24 mouse cellular contexts compared by ENCODE assay signal in the genomic region with DNA sequence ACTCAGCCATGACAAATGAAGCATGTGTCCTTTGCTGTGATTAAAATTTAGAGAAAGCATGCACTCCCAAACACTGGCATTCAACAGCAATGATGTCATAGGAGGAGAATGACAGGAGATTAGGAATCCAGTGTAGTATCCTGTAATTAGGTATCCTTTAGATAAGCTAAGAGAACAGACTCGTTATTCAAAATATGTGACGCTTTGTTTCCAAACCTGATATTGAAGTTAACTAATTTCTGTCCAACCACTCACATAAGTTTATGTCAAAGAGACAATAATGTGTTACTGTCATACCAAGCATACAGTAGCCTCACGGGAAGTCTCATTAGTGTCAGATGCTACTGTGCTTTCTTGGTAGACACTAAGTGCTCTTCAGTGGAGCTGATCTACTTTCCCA.
DNase-seq lines count a peak whose midpoint lies in the region; ATAC-seq and TF ChIP-seq lines count a peak whose summit lies in the region.
"Had no signal": no experiment of that assay in that cellular context is flagged by ENCODE, and none has a peak within 500 bp of the region (broad histone marks: within the 10 kb centered on the region; RNA-seq: fewer than 3 reads in every experiment).

No protein-coding gene starts in this region.

- H3K4me2 ChIP-seq in forebrain, embryonic 11.5 days (ENCODE audit: low read depth, low read length, severe bottlenecking), result no peak overlapping the region
- H3K4me2 ChIP-seq in forebrain, embryonic 13.5 days, result no peak overlapping the region
- no peak overlapping the region for H3K4me2 ChIP-seq in kidney, embryonic 16.5 days (replicated peaks; ENCODE audit: low read depth, low read length)
- no peak overlapping the region for H3K4me2 ChIP-seq in midbrain, postnatal 0 days (ENCODE audit: low read depth, low read length, poor library complexity, severe bottlenecking)
- H3K4me2 ChIP-seq: forebrain, embryonic 15.5 days; hindbrain, embryonic 13.5 days; intestine, embryonic 15.5 days had no signal

- 70% methylated on average over 3 of the region's 3 CpGs for WGBS in forebrain, embryonic 11.5 days
- WGBS in forebrain, embryonic 13.5 days, result 44% methylated on average over 3 of the region's 3 CpGs
- 78% methylated on average over 3 of the region's 3 CpGs for WGBS in kidney, embryonic 16.5 days
- 80% methylated on average over 3 of the region's 3 CpGs for WGBS in midbrain, postnatal 0 days
- WGBS in midbrain, embryonic 10.5 days, result 92% methylated on average over 3 of the region's 3 CpGs

- no peak overlapping the region for H3K4me3 ChIP-seq in forebrain, embryonic 11.5 days (ENCODE audit: low read depth, low read length)
- H3K4me3 ChIP-seq in forebrain, embryonic 13.5 days, result no peak overlapping the region
- no peak overlapping the region for H3K4me3 ChIP-seq in kidney, embryonic 16.5 days (ENCODE audit: low read length)
- H3K4me3 ChIP-seq in midbrain, postnatal 0 days (ENCODE audit: low read depth, low read length), result no peak overlapping the region
- H3K4me3 ChIP-seq in midbrain, embryonic 10.5 days, result no peak overlapping the region
- H3K4me3 ChIP-seq: forebrain, embryonic 10.5 days; forebrain, embryonic 15.5 days; gastrocnemius, adult 2 months; hindbrain, embryonic 10.5 days; hindbrain, embryonic 13.5 days; intestine, embryonic 15.5 days had no signal

- no peak for TF ChIP-seq CTCF in midbrain, postnatal 0 days (IDR thresholded peaks at IDR 0.05)

- ATAC-seq in forebrain, embryonic 11.5 days (replicated peaks; ENCODE audit: low FRiP score), result 0 out of 2 replicates have a peak, but pooled peaks have one; percentile 18
- ATAC-seq in forebrain, embryonic 13.5 days, result no peak; the same call in 1 of the 2 replicates
- ATAC-seq in kidney, embryonic 16.5 days (ENCODE audit: low FRiP score, low TSS enrichment), result no peak
- ATAC-seq in midbrain, postnatal 0 days (ENCODE audit: low FRiP score), result 0 out of 2 replicates have a peak, but pooled peaks have one; percentile 10
- ATAC-seq: forebrain, embryonic 15.5 days; hindbrain, embryonic 16.5 days; intestine, embryonic 15.5 days had no signal

- DNase-seq in forebrain, embryonic 11.5 days (ENCODE audit: low spot score), result no peak
- no peak for DNase-seq in kidney, postnatal 10 days
- DNase-seq in midbrain, postnatal 0 days (ENCODE audit: low spot score), result no peak
- no peak for DNase-seq in midbrain, embryonic 10.5 days (ENCODE audit: low spot score)
- DNase-seq in retina, postnatal 1 day, result peak; percentile 60
- DNase-seq in right cerebral cortex, postnatal 4 days, result no peak
- DNase-seq: adrenal gland, adult 2 months; adrenal gland, postnatal 14 days; cerebellum, adult 11-12 months; cerebellum, adult 9-10 months; cerebellum, postnatal 14 days; gastrocnemius, adult 2 months; gastrocnemius, postnatal 14 days; heart, adult 18-20 months; heart, postnatal 10 days; heart, postnatal 36 days had no signal

- no peak overlapping the region for H3K27ac ChIP-seq in forebrain, embryonic 11.5 days (ENCODE audit: low read depth, low read length)
- H3K27ac ChIP-seq in forebrain, embryonic 13.5 days, result no peak overlapping the region
- H3K27ac ChIP-seq in kidney, embryonic 16.5 days (ENCODE audit: low read length), result 0 out of 2 replicates have a peak overlapping the region, but pooled peaks have one; percentile 1
- no peak overlapping the region for H3K27ac ChIP-seq in midbrain, postnatal 0 days (ENCODE audit: low read depth, low read length)
- no peak overlapping the region for H3K27ac ChIP-seq in midbrain, embryonic 10.5 days (replicated peaks)
- H3K27ac ChIP-seq: forebrain, embryonic 10.5 days; forebrain, embryonic 15.5 days; gastrocnemius, adult 2 months; hindbrain, embryonic 10.5 days; hindbrain, embryonic 13.5 days; intestine, embryonic 15.5 days had no signal

- H3K9me3 ChIP-seq in forebrain, embryonic 11.5 days (ENCODE audit: control insufficient read depth, low read length), result no peaks in the 10 kb centered on the region
- no peaks in the 10 kb centered on the region for H3K9me3 ChIP-seq in forebrain, embryonic 13.5 days (replicated peaks)
- H3K9me3 ChIP-seq in kidney, embryonic 16.5 days (ENCODE audit: low read length), result no peaks in the 10 kb centered on the region
- H3K9me3 ChIP-seq in midbrain, postnatal 0 days (ENCODE audit: low read length), result no peaks in the 10 kb centered on the region
- no peaks in the 10 kb centered on the region for H3K9me3 ChIP-seq in midbrain, embryonic 10.5 days (replicated peaks)
- H3K9me3 ChIP-seq: forebrain, embryonic 10.5 days; forebrain, embryonic 15.5 days; hindbrain, embryonic 10.5 days; hindbrain, embryonic 13.5 days; intestine, embryonic 15.5 days had no signal

- no peaks in the 10 kb centered on the region for H3K27me3 ChIP-seq in forebrain, embryonic 11.5 days (ENCODE audit: control insufficient read depth, insufficient read depth, low read length)
- H3K27me3 ChIP-seq in forebrain, embryonic 13.5 days, result no peaks in the 10 kb centered on the region
- no peaks in the 10 kb centered on the region for H3K27me3 ChIP-seq in kidney, embryonic 16.5 days (ENCODE audit: insufficient read depth, low read length)
- no peaks in the 10 kb centered on the region for H3K27me3 ChIP-seq in midbrain, postnatal 0 days (ENCODE audit: insufficient read depth, low read length)
- H3K27me3 ChIP-seq in midbrain, embryonic 10.5 days (ENCODE audit: low read depth, poor library complexity, severe bottlenecking), result no peaks in the 10 kb centered on the region
- H3K27me3 ChIP-seq: forebrain, embryonic 15.5 days; hindbrain, embryonic 13.5 days; intestine, embryonic 15.5 days had no signal

- no peaks in the 10 kb centered on the region for H3K36me3 ChIP-seq in forebrain, embryonic 11.5 days (ENCODE audit: control insufficient read depth, insufficient read depth, low read length)
- H3K36me3 ChIP-seq in forebrain, embryonic 13.5 days (ENCODE audit: poor library complexity, severe bottlenecking), result no peaks in the 10 kb centered on the region
- no peaks in the 10 kb centered on the region for H3K36me3 ChIP-seq in kidney, embryonic 16.5 days (ENCODE audit: insufficient read depth, low read length)
- no peaks in the 10 kb centered on the region for H3K36me3 ChIP-seq in midbrain, postnatal 0 days (ENCODE audit: insufficient read depth, low read length)
- H3K36me3 ChIP-seq in midbrain, embryonic 10.5 days, result no peaks in the 10 kb centered on the region
- H3K36me3 ChIP-seq: forebrain, embryonic 10.5 days; forebrain, embryonic 15.5 days; hindbrain, embryonic 10.5 days; hindbrain, embryonic 13.5 days; intestine, embryonic 15.5 days had no signal

- H3K9ac ChIP-seq in forebrain, embryonic 11.5 days (ENCODE audit: low read length), result no peak overlapping the region
- H3K9ac ChIP-seq in forebrain, embryonic 13.5 days, result no peak overlapping the region
- no peak overlapping the region for H3K9ac ChIP-seq in kidney, embryonic 16.5 days (replicated peaks; ENCODE audit: low read length)
- no peak overlapping the region for H3K9ac ChIP-seq in midbrain, postnatal 0 days (replicated peaks; ENCODE audit: low read length, poor library complexity, severe bottlenecking)
- H3K9ac ChIP-seq: forebrain, embryonic 15.5 days; hindbrain, embryonic 13.5 days; intestine, embryonic 15.5 days had no signal

- no peaks in the 10 kb centered on the region for H3K4me1 ChIP-seq in forebrain, embryonic 11.5 days (replicated peaks; ENCODE audit: control insufficient read depth, insufficient read depth, low read length)
- no peaks in the 10 kb centered on the region for H3K4me1 ChIP-seq in forebrain, embryonic 13.5 days
- peaks cover 8% of the 10 kb centered on the region for H3K4me1 ChIP-seq in kidney, embryonic 16.5 days (ENCODE audit: insufficient read depth, low read length)
- H3K4me1 ChIP-seq in midbrain, postnatal 0 days (ENCODE audit: insufficient read depth, low read length), result no peaks in the 10 kb centered on the region
- no peaks in the 10 kb centered on the region for H3K4me1 ChIP-seq in midbrain, embryonic 10.5 days
- H3K4me1 ChIP-seq: hindbrain, embryonic 10.5 days; hindbrain, embryonic 13.5 days; intestine, embryonic 15.5 days had no signal

Comparison
In these comparisons a context has a peak if more than half of its experiments do, and no peak if none do; other contexts are left out.
1. ATAC-seq: peak in forebrain, embryonic 11.5 days (single experiment) and midbrain, postnatal 0 days (single experiment); none in forebrain, embryonic 13.5 days (single experiment) and kidney, embryonic 16.5 days (single experiment).